Mouse (Mus musculus) gastrocnemius, adult 2 months (tissue): Measurements from ENCODE around the gene Gm49354. TPM values are rescaled to one million over a fixed set of nuclear protein-coding genes. Genes with fewer than 3 reads are reported as not detected.

Experiments used
- DNase-seq: peaks from one replicate; pipeline ENCODE4 v3.0.0; 2022
- H3K27ac ChIP-seq: fragments of 200-600 bp; 2 replicates; pipeline ENCODE4 v1.8.1; 2022; ENCODE audit warnings: mild to moderate bottlenecking
- H3K4me3 ChIP-seq: fragments of 200-600 bp; 2 replicates; pipeline ENCODE4 v1.8.1; 2022; ENCODE audit warnings: mild to moderate bottlenecking, moderate library complexity
- CTCF ChIP-seq: fragments of 200-600 bp; IDR thresholded peaks from 2 replicates; pipeline ENCODE4 v1.8.1; 2022; ENCODE audit warnings: antibody characterized with exemption, mild to moderate bottlenecking, moderate library complexity
- intact Hi-C: fragments of 180-260 bp; cut with DNase I; formaldehyde crosslinking; loops from one replicate; pipeline ENCODE4 v1.15.1; 2025
- long read RNA-seq, 2 experiments: library from polyadenylated mRNA; stranded (forward); transcript quantifications; one replicate each; pipeline ENCODE4 v2.0.0; 2021
- total RNA-seq, 2 experiments: library from RNA; stranded (reverse); gene quantifications; 2 replicates each; pipeline ENCODE4 v1.2.3; 2021

Gene Gm49354
- not detected for total RNA-seq
- long read RNA-seq, experiment 1, result 0 reads
- long read RNA-seq, experiment 2, result 0 reads

- no peak for DNase-seq
- TF ChIP-seq CTCF, result no peak
- Histone ChIP-seq H3K4me3 (no peak within 1 kb of the TSS), H3K27ac (no peak within 1 kb of the TSS)
- intact Hi-C loops, result no loop called here
Measured at GRCm38 (mm10) chr13:59782145-59782544, at the start of gene Gm49354. TSS of gene Gm49354 (minus strand) at chr13:59782245.

GRCm38 (mm10) chr13:59825966-59826365 is 43.9 kb upstream of the Gm49354 start:
- H3K27ac ChIP-seq, result no peak overlapping the region
- TF ChIP-seq CTCF, result no peak
- DNase-seq, result no peak
- H3K4me3 ChIP-seq, result no peak overlapping the region
- intact Hi-C loops, result no loop called here

GRCm38 (mm10) chr13:59822507-59823462 is 40.7 kb upstream of the Gm49354 start, which contains the start of gene Tut7:
TSS of gene Tut7 (minus strand) at chr13:59823147.
- TF ChIP-seq CTCF, result no peak; the same call in 1 of the 2 replicates
- intact Hi-C loops, result no loop called here
- Histone ChIP-seq H3K4me3 (peak within 1 kb of the TSS; percentile 99), H3K27ac (peak within 1 kb of the TSS; percentile 95)
- peak; percentile 96 for DNase-seq

- DNase-seq, result no peak
- no peak for TF ChIP-seq CTCF
- intact Hi-C loops, result no loop called here
- peak overlapping the region; percentile 95 for H3K27ac ChIP-seq
- H3K4me3 ChIP-seq, result peak overlapping the region; percentile 99
Measured at GRCm38 (mm10) chr13:59820836-59821235, 38.8 kb upstream of the Gm49354 start.

GRCm38 (mm10) chr13:59820114-59820513 is 38.1 kb upstream of the Gm49354 start:
- Histone ChIP-seq H3K4me3 (peak overlapping the region; percentile 99), H3K27ac (peak overlapping the region; percentile 95)
- no peak for DNase-seq
- intact Hi-C loops, result no loop called here
- no peak for TF ChIP-seq CTCF

- intact Hi-C loops, result no loop called here
- Histone ChIP-seq H3K27ac (no peak overlapping the region), H3K4me3 (no peak overlapping the region)
- TF ChIP-seq CTCF, result no peak
- DNase-seq, result no peak
Measured at GRCm38 (mm10) chr13:59817352-59817751, 35.3 kb upstream of the Gm49354 start.

GRCm38 (mm10) chr13:59814109-59814591 is 32.1 kb upstream of the Gm49354 start:
- no peak for TF ChIP-seq CTCF
- no peak for DNase-seq
- no peak overlapping the region for H3K4me3 ChIP-seq
- intact Hi-C loops, result no loop called here
- H3K27ac ChIP-seq, result no peak overlapping the region

GRCm38 (mm10) chr13:59811581-59811980 is 29.5 kb upstream of the Gm49354 start:
- no peak overlapping the region for H3K27ac ChIP-seq
- no peak overlapping the region for H3K4me3 ChIP-seq
- no peak for TF ChIP-seq CTCF
- intact Hi-C loops, result no loop called here
- no peak for DNase-seq

GRCm38 (mm10) chr13:59801000-59801399 is 19.0 kb upstream of the Gm49354 start:
- no peak for TF ChIP-seq CTCF
- intact Hi-C loops, result no loop called here
- no peak for DNase-seq
- H3K4me3 ChIP-seq, result no peak overlapping the region
- H3K27ac ChIP-seq, result no peak overlapping the region

GRCm38 (mm10) chr13:59800077-59800476 is 18.0 kb upstream of the Gm49354 start:
- intact Hi-C loops, result no loop called here
- Histone ChIP-seq H3K4me3 (no peak overlapping the region), H3K27ac (no peak overlapping the region)
- no peak for TF ChIP-seq CTCF
- DNase-seq, result no peak

GRCm38 (mm10) chr13:59798306-59798705 is 16.3 kb upstream of the Gm49354 start:
- intact Hi-C loops, result no loop called here
- DNase-seq, result no peak
- H3K27ac ChIP-seq, result no peak overlapping the region
- H3K4me3 ChIP-seq, result no peak overlapping the region
- TF ChIP-seq CTCF, result no peak

GRCm38 (mm10) chr13:59796466-59796848 is 14.4 kb upstream of the Gm49354 start:
- no peak for TF ChIP-seq CTCF
- Histone ChIP-seq H3K27ac (no peak overlapping the region), H3K4me3 (no peak overlapping the region)
- no peak for DNase-seq
- intact Hi-C loops, result no loop called here

- no peak for DNase-seq
- no peak overlapping the region for H3K27ac ChIP-seq
- no peak for TF ChIP-seq CTCF
- intact Hi-C loops, result no loop called here
- no peak overlapping the region for H3K4me3 ChIP-seq
Measured at GRCm38 (mm10) chr13:59795807-59796465, 13.9 kb upstream of the Gm49354 start.
